Mouse (Mus musculus) heart, embryonic 11.5 days (tissue): ENCODE data around the gene Vash1. TPM values are rescaled to one million over a fixed set of nuclear protein-coding genes. Genes with fewer than 3 reads are reported as not detected.

Experiments used
- ATAC-seq: fragments of 200-750 bp; cut with Nextera tagmentation; replicated peaks from 2 replicates; pipeline ENCODE4 v1.8.0; 2017; ENCODE audit warnings: moderate library complexity; ENCODE audit not compliant: insufficient number of reproducible peaks, low FRiP score, low TSS enrichment
- H3K27ac ChIP-seq: fragments of 300-500 bp; sonication (generic); 2 replicates; pipeline ENCODE4 v1.5.1; 2014; ENCODE audit warnings: mild to moderate bottlenecking, low read depth, low read length
- H3K27me3 ChIP-seq: fragments of 300-500 bp; sonication (generic); 2 replicates; pipeline ENCODE4 v1.6.1; 2014; ENCODE audit warnings: mild to moderate bottlenecking, low read length, mixed read lengths; ENCODE audit not compliant: control insufficient read depth, insufficient read depth
- H3K36me3 ChIP-seq: fragments of 300-500 bp; sonication (generic); 2 replicates; pipeline ENCODE4 v1.6.1; 2014; ENCODE audit warnings: mild to moderate bottlenecking, low read length, moderate library complexity, mixed read lengths; ENCODE audit not compliant: control insufficient read depth, insufficient read depth
- H3K4me1 ChIP-seq: fragments of 300-500 bp; sonication (generic); 2 replicates; pipeline ENCODE4 v1.6.1; 2014; ENCODE audit warnings: low read length; ENCODE audit not compliant: control insufficient read depth, insufficient read depth
- H3K4me2 ChIP-seq: fragments of 300-500 bp; sonication (generic); 2 replicates; pipeline ENCODE4 v1.6.1; 2014; ENCODE audit warnings: mild to moderate bottlenecking, moderate library complexity
- H3K4me3 ChIP-seq: fragments of 300-500 bp; sonication (generic); 2 replicates; pipeline ENCODE4 v1.5.1; 2014; ENCODE audit warnings: low read depth, low read length
- H3K9ac ChIP-seq: fragments of 300-500 bp; sonication (generic); 2 replicates; pipeline ENCODE4 v1.6.1; 2014; ENCODE audit warnings: mild to moderate bottlenecking, low read depth, low read length, moderate library complexity
- H3K9me3 ChIP-seq: fragments of 300-500 bp; sonication (generic); replicated peaks from 2 replicates; pipeline ENCODE4 v1.6.1; 2016; ENCODE audit warnings: low read length; ENCODE audit not compliant: control insufficient read depth
- WGBS: fragments of 180-500 bp; shearing (Covaris S2); extraction: QIAGEN DNeasy Blood & Tissue Kit; methylation state at CpG from one replicate; pipeline ENCODE4 v1.1.7; 2014; ENCODE audit not compliant: insufficient replicate concordance; 5-methylcytosine and 5-hydroxymethylcytosine counted together
- polyA plus RNA-seq: library from polyadenylated mRNA; unstranded; fragments of >200 nt; fragmentation: Nextera tagmentation; extraction: Ambion mirVana; gene quantifications from 2 replicates; pipeline ENCODE4 v1.2.1, GENCODE M21; 2014

The Vash1 gene
- 7.7 and 8.2 TPM in 2 replicates for polyA plus RNA-seq

GRCm38 (mm10) chr12:86678591-86679545 lies at the start of gene Vash1:
TSS of gene Vash1 (plus strand) at chr12:86678700.
- H3K36me3 ChIP-seq, result no peaks in the 10 kb centered on the region
- H3K27ac ChIP-seq, result peak within 1 kb of the TSS; percentile 76; the same call in 1 of the 2 replicates
- H3K4me3 ChIP-seq, result peak within 1 kb of the TSS; percentile 80
- under 1% methylated on average over 87 of the region's 94 CpGs for WGBS
- H3K4me2 ChIP-seq, result peak within 1 kb of the TSS; percentile 99
- no peaks in the 10 kb centered on the region for H3K27me3 ChIP-seq
- peak within 1 kb of the TSS; percentile 88 for H3K9ac ChIP-seq
- H3K4me1 ChIP-seq, result peaks cover 19% of the 10 kb centered on the region
- no peaks in the 10 kb centered on the region; the same call in 1 of the 2 replicates for H3K9me3 ChIP-seq
- ATAC-seq, result peak; percentile 35; the same call in 1 of the 2 replicates

- H3K4me1 ChIP-seq, result peaks cover 12% of the 10 kb centered on the region
- H3K4me2 ChIP-seq, result no peak overlapping the region
- no peaks in the 10 kb centered on the region for H3K27me3 ChIP-seq
- H3K4me3 ChIP-seq, result no peak overlapping the region
- H3K9me3 ChIP-seq, result no peaks in the 10 kb centered on the region
- no peak overlapping the region for H3K9ac ChIP-seq
- H3K36me3 ChIP-seq, result no peaks in the 10 kb centered on the region
- peak; percentile 39; the same call in 1 of the 2 replicates for ATAC-seq
- WGBS, result 24% methylated on average over 6 of the region's 6 CpGs
- no peak overlapping the region for H3K27ac ChIP-seq
Measured at GRCm38 (mm10) chr12:86628783-86629172, 49.7 kb upstream of the Vash1 start.

- Histone ChIP-seq H3K4me2 (no peak overlapping the region), H3K27ac (no peak overlapping the region), H3K9me3 (no peaks in the 10 kb centered on the region), H3K36me3 (no peaks in the 10 kb centered on the region), H3K27me3 (no peaks in the 10 kb centered on the region), H3K9ac (no peak overlapping the region), H3K4me1 (peaks cover 11% of the 10 kb centered on the region), H3K4me3 (no peak overlapping the region)
- no peak for ATAC-seq
- 35% methylated on average over 8 of the region's 8 CpGs for WGBS
Measured at GRCm38 (mm10) chr12:86641763-86642162, 36.7 kb upstream of the Vash1 start.

GRCm38 (mm10) chr12:86644512-86645273 lies 33.8 kb upstream of the Vash1 start:
- Histone ChIP-seq H3K9me3 (no peaks in the 10 kb centered on the region), H3K36me3 (no peaks in the 10 kb centered on the region), H3K4me2 (no peak overlapping the region), H3K4me3 (no peak overlapping the region), H3K27ac (0 out of 2 replicates have a peak overlapping the region, but pooled peaks have one; percentile 22), H3K9ac (peak overlapping the region; percentile 28; the same call in 1 of the 2 replicates), H3K4me1 (peaks cover 14% of the 10 kb centered on the region), H3K27me3 (no peaks in the 10 kb centered on the region)
- no peak for ATAC-seq
- 57% methylated on average over 17 of the region's 17 CpGs for WGBS

- no peak overlapping the region for H3K4me3 ChIP-seq
- 78% methylated on average over 5 of the region's 5 CpGs for WGBS
- peaks cover 14% of the 10 kb centered on the region for H3K4me1 ChIP-seq
- H3K9ac ChIP-seq, result no peak overlapping the region
- no peaks in the 10 kb centered on the region for H3K27me3 ChIP-seq
- ATAC-seq, result no peak
- no peak overlapping the region for H3K4me2 ChIP-seq
- no peaks in the 10 kb centered on the region for H3K9me3 ChIP-seq
- no peaks in the 10 kb centered on the region for H3K36me3 ChIP-seq
- no peak overlapping the region for H3K27ac ChIP-seq
Measured at GRCm38 (mm10) chr12:86645494-86645893, 33.0 kb upstream of the Vash1 start.

- Histone ChIP-seq H3K4me3 (no peak overlapping the region), H3K4me2 (no peak overlapping the region), H3K9me3 (no peaks in the 10 kb centered on the region), H3K4me1 (peaks cover 14% of the 10 kb centered on the region), H3K36me3 (no peaks in the 10 kb centered on the region), H3K27me3 (no peaks in the 10 kb centered on the region), H3K9ac (no peak overlapping the region), H3K27ac (no peak overlapping the region)
- no peak for ATAC-seq
- WGBS, result 60% methylated on average over 9 of the region's 9 CpGs
Measured at GRCm38 (mm10) chr12:86646831-86647230, 31.7 kb upstream of the Vash1 start.

GRCm38 (mm10) chr12:86647279-86647678 lies 31.2 kb upstream of the Vash1 start:
- Histone ChIP-seq H3K27ac (no peak overlapping the region), H3K9ac (no peak overlapping the region), H3K4me2 (no peak overlapping the region), H3K9me3 (no peaks in the 10 kb centered on the region), H3K4me1 (peaks cover 15% of the 10 kb centered on the region), H3K36me3 (no peaks in the 10 kb centered on the region), H3K4me3 (no peak overlapping the region), H3K27me3 (no peaks in the 10 kb centered on the region)
- no peak for ATAC-seq
- 49% methylated on average over 9 of the region's 9 CpGs for WGBS

- ATAC-seq, result no peak
- WGBS, result 61% methylated on average over 5 of the region's 5 CpGs
- Histone ChIP-seq H3K9me3 (no peaks in the 10 kb centered on the region), H3K9ac (no peak overlapping the region), H3K36me3 (no peaks in the 10 kb centered on the region), H3K4me1 (peaks cover 18% of the 10 kb centered on the region), H3K27ac (no peak overlapping the region), H3K27me3 (no peaks in the 10 kb centered on the region), H3K4me3 (no peak overlapping the region), H3K4me2 (no peak overlapping the region)
Measured at GRCm38 (mm10) chr12:86647736-86648135, 30.8 kb upstream of the Vash1 start.
